Mouse (Mus musculus): ENCODE data around the gene Heg1.

Gene Heg1

GRCm38 (mm10) chr16:33745457-33745856 lies 61.3 kb downstream of the Heg1 start:
- DNase-seq: no peak

GRCm38 (mm10) chr16:33746074-33746676 lies 62.0 kb downstream of the Heg1 start:
- DNase-seq: no peak

- no peak for DNase-seq
These were observed 63.3 kb downstream of the Heg1 start for GRCm38 (mm10) chr16:33747346-33747954.

GRCm38 (mm10) chr16:33747994-33748393 lies 63.8 kb downstream of the Heg1 start:
- no peak for DNase-seq

- DNase-seq: no peak
These were observed 67.0 kb downstream of the Heg1 start for GRCm38 (mm10) chr16:33751152-33751551.

GRCm38 (mm10) chr16:33751590-33751989 lies 67.4 kb downstream of the Heg1 start:
- no peak for DNase-seq

GRCm38 (mm10) chr16:33752904-33753578 lies 68.9 kb downstream of the Heg1 start:
- DNase-seq: no peak

GRCm38 (mm10) chr16:33755293-33755692 lies 71.1 kb downstream of the Heg1 start:
- DNase-seq: no peak

- DNase-seq: no peak
These were observed 71.8 kb downstream of the Heg1 start for GRCm38 (mm10) chr16:33755961-33756360.

GRCm38 (mm10) chr16:33756396-33756795 lies 72.2 kb downstream of the Heg1 start:
- DNase-seq: no peak

GRCm38 (mm10) chr16:33759207-33759606 lies 75.0 kb downstream of the Heg1 start:
- no peak for DNase-seq

GRCm38 (mm10) chr16:33760542-33760941 lies 76.4 kb downstream of the Heg1 start:
- no peak for DNase-seq

- DNase-seq: no peak
These were observed 76.8 kb downstream of the Heg1 start for GRCm38 (mm10) chr16:33760996-33761395.

- no peak for DNase-seq
These were observed 80.5 kb downstream of the Heg1 start for GRCm38 (mm10) chr16:33764501-33765193.

- DNase-seq: no peak
These were observed 81.3 kb downstream of the Heg1 start for GRCm38 (mm10) chr16:33765477-33765876.

- no peak for DNase-seq
These were observed 82.1 kb downstream of the Heg1 start for GRCm38 (mm10) chr16:33766309-33766708.

GRCm38 (mm10) chr16:33766757-33767156 lies 82.6 kb downstream of the Heg1 start:
- DNase-seq: no peak

GRCm38 (mm10) chr16:33768491-33769278 lies 84.5 kb downstream of the Heg1 start:
- no peak for DNase-seq

GRCm38 (mm10) chr16:33769848-33770247 lies 85.7 kb downstream of the Heg1 start:
- DNase-seq: no peak

- no peak for DNase-seq
These were observed 86.7 kb downstream of the Heg1 start for GRCm38 (mm10) chr16:33770778-33771454.

- DNase-seq: no peak
These were observed 88.6 kb downstream of the Heg1 start for GRCm38 (mm10) chr16:33772809-33773208.

- DNase-seq: no peak
These were observed 90.8 kb downstream of the Heg1 start for GRCm38 (mm10) chr16:33774972-33775371.
